ENCODE assay signal across 7 mouse cellular contexts in the genomic region with DNA sequence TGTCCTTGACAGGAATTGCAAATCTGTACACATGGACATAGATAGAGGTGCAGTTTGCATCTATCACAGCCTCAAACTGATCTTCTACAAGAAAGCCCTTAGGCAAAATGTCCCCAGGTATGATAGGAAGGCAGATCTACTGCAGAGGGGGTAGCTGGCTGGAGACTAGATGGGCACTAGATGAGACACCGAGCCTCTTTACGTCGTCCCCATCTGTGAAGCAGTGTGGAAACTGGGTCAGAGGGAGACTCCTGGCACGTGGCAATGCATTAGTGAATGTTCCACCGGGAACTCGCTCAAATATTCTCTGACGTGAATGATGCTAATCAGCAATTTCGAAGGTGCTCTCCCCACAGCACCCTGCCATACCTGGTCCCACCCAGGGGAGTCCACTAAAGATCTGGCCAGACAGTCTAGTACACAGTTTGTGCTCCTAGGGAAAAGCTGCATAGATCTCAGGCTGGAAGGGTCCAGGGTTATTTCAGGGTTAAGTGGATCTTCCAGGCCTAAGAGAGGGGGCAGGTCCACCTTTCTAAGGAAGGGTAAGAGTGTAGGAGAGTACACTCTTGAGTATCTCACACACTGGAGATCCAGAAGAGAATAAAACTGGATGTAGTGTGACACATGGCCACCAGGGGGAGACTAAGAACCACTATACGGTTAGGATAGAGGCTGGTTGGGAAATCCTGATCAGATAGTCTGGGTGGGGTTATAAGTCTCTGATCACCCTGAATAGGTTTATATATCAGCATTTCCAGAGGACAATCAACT. TPM values are rescaled to one million over a fixed set of nuclear protein-coding genes. Genes with fewer than 3 reads are reported as not detected.
DNase-seq lines count a peak whose midpoint lies in the region; TF ChIP-seq lines count a peak whose summit lies in the region.

No protein-coding gene starts in this region.

- DNase-seq in CH12.LX (ENCODE audit: extremely low read depth) (peak; percentile 79), R1 (ENCODE audit: low read depth, low spot score) (peak; percentile 54)
- DNase-seq in embryo, embryonic 9.5 days (ENCODE audit: extremely low spot score), result peak; percentile 65
- peak; percentile 71 for DNase-seq in hindbrain, embryonic 10.5 days (ENCODE audit: low spot score)
- DNase-seq in layer of hippocampus, postnatal 14 days (ENCODE audit: low spot score in 2 of 2), result peak; percentile 64 to 68
- DNase-seq in lung, postnatal 25 days (ENCODE audit: low spot score), result peak; percentile 58
- peak; percentile 70 to 77 for DNase-seq in right cerebral cortex, adult 2 months (ENCODE audit: low spot score in 2 of 2)

- no peaks in the 10 kb centered on the region; the same call in 1 of the 2 replicates for H3K79me2 ChIP-seq in CH12.LX (replicated peaks; ENCODE audit: control insufficient read depth, extremely low read depth, insufficient read depth, poor library complexity, severe bottlenecking)

- dilution Hi-C loops in CH12.LX (cut with MboI; ENCODE audit: extremely low pct_ligation_motif_present, extremely low pct_unique_long_range_greater_than_20kb, low sequenced_read_pairs), result no loop called here

- H3K4me1 ChIP-seq in CH12.LX (ENCODE audit: control insufficient read depth in 1 of 2, insufficient read depth in 2 of 2), result peaks cover 14 to 31% of the 10 kb centered on the region in 2 experiments
- H3K4me1 ChIP-seq in hindbrain, embryonic 10.5 days (replicated peaks), result peaks cover 18% of the 10 kb centered on the region

- H3K9me3 ChIP-seq in CH12.LX (replicated peaks; ENCODE audit: low read length), result no peaks in the 10 kb centered on the region
- H3K9me3 ChIP-seq in hindbrain, embryonic 10.5 days, result no peaks in the 10 kb centered on the region

- H3K36me3 ChIP-seq in CH12.LX (replicated peaks in 1 of 2; ENCODE audit: control insufficient read depth in 1 of 2, insufficient read depth in 1 of 2, low read length in 1 of 2), result peaks cover 87 to 92% of the 10 kb centered on the region in 2 experiments
- H3K36me3 ChIP-seq in hindbrain, embryonic 10.5 days, result peaks cover 54% of the 10 kb centered on the region

- 0 out of 2 replicates have a peak overlapping the region, but pooled peaks have one; percentile 3 for H3K27ac ChIP-seq in CH12.LX (ENCODE audit: insufficient read depth, low read depth)
- H3K27ac ChIP-seq in hindbrain, embryonic 10.5 days, result 0 out of 2 replicates have a peak overlapping the region, but pooled peaks have one; percentile 5

- H3K4me3 ChIP-seq in CH12.LX (replicated peaks in 1 of 3; ENCODE audit: low read depth in 2 of 3, low read length in 2 of 3, poor library complexity in 1 of 3), result no peak overlapping the region
- no peak overlapping the region for H3K4me3 ChIP-seq in hindbrain, embryonic 10.5 days

- no peak for TF ChIP-seq EP300 in CH12.LX (IDR thresholded peaks at IDR 0.05; ENCODE audit: low read length)

- TF ChIP-seq CTCF in CH12.LX (conservative IDR thresholded peaks at IDR 0.05 in 1 of 2, IDR thresholded peaks at IDR 0.05 in 1 of 2; ENCODE audit: low read depth in 2 of 2, low read length in 2 of 2), result peak; percentile 85 to 97

- no peak overlapping the region for H3K9ac ChIP-seq in CH12.LX (ENCODE audit: insufficient read depth, low read depth)

- 66% methylated on average over 9 of the region's 9 CpGs for WGBS in hindbrain, embryonic 10.5 days

- H3K27me3 ChIP-seq in CH12.LX (replicated peaks), result no peaks in the 10 kb centered on the region
- no peaks in the 10 kb centered on the region for H3K27me3 ChIP-seq in hindbrain, embryonic 10.5 days (ENCODE audit: insufficient read depth, poor library complexity, severe bottlenecking)

- TF ChIP-seq RAD21 in CH12.LX (IDR thresholded peaks at IDR 0.05; ENCODE audit: low read depth, low read length), result peak; percentile 99

- no peak for TF ChIP-seq POLR2A in CH12.LX (IDR thresholded peaks at IDR 0.05; ENCODE audit: low read depth, low read length)

- H3K4me2 ChIP-seq in CH12.LX (ENCODE audit: insufficient read depth, low read depth, poor library complexity, severe bottlenecking), result no peak overlapping the region

- in situ Hi-C loops in CH12.LX (cut with MboI; ENCODE audit: low pct_ligation_motif_present, low pct_unique_long_range_greater_than_20kb, low sequenced_read_pairs), result loop anchor here (5.0 kb wide), 1 partner anchor 43 kb away; no protein-coding TSS in a partner anchor

TF ChIP-seq in CH12.LX, 34 proteins besides CTCF, POLR2A, EP300 and RAD21:
- TF ChIP-seq JUND (conservative IDR thresholded peaks at IDR 0.05; ENCODE audit: low read depth, low read length) (peak; percentile 27; the same call in 1 of the 2 replicates), SMC3 (IDR thresholded peaks at IDR 0.05; ENCODE audit: low read depth, low read length) (peak; percentile 99), ZC3H11A (IDR thresholded peaks at IDR 0.05; ENCODE audit: low read depth, low read length) (peak; percentile 98), MXI1 (IDR thresholded peaks at IDR 0.05; ENCODE audit: low read depth, low read length) (no peak), BHLHE40 (IDR thresholded peaks at IDR 0.05; ENCODE audit: low read depth, low read length) (0 out of 2 replicates have a peak, but pooled peaks have one; percentile 10), CHD2 (IDR thresholded peaks at IDR 0.05; ENCODE audit: low read length) (no peak), IRF4 (IDR thresholded peaks at IDR 0.05; ENCODE audit: low read depth, low read length) (peak; percentile 23; the same call in 1 of the 2 replicates), MAX (IDR thresholded peaks at IDR 0.05; ENCODE audit: low read length) (peak; percentile 58; the same call in 1 of the 2 replicates), UBTF (IDR thresholded peaks at IDR 0.05; ENCODE audit: low read depth, low read length) (no peak), MAZ (IDR thresholded peaks at IDR 0.05; ENCODE audit: low read depth, low read length) (peak; percentile 37; the same call in 1 of the 2 replicates), MYC (IDR thresholded peaks at IDR 0.05; ENCODE audit: low read depth, low read length) (0 out of 2 replicates have a peak, but pooled peaks have one; percentile 49), ELF1 (IDR thresholded peaks at IDR 0.05; ENCODE audit: low read depth, low read length) (no peak), MAFK (IDR thresholded peaks at IDR 0.05; ENCODE audit: insufficient replicate concordance, low read length) (0 out of 2 replicates have a peak, but pooled peaks have one; percentile 12), KAT2A (IDR thresholded peaks at IDR 0.05; ENCODE audit: insufficient replicate concordance, low read length) (no peak), JUN (IDR thresholded peaks at IDR 0.05; ENCODE audit: insufficient read depth, low read depth, low read length) (peak; percentile 5; the same call in 1 of the 2 replicates), USF2 (conservative IDR thresholded peaks at IDR 0.05; ENCODE audit: low read depth, low read length) (no peak), NRF1 (IDR thresholded peaks at IDR 0.05; ENCODE audit: low read depth, low read length) (no peak), RCOR1 (conservative IDR thresholded peaks at IDR 0.05; ENCODE audit: low read depth, low read length) (no peak), POLR2AphosphoS2 (IDR thresholded peaks at IDR 0.05; ENCODE audit: low read depth, low read length) (no peak), E2F4 (IDR thresholded peaks at IDR 0.05; ENCODE audit: insufficient replicate concordance, low read depth, low read length) (no peak), SIN3A (IDR thresholded peaks at IDR 0.05; ENCODE audit: low read length) (0 out of 2 replicates have a peak, but pooled peaks have one; percentile 61), MEF2A (IDR thresholded peaks at IDR 0.05; ENCODE audit: borderline replicate concordance, low read depth, low read length) (no peak)
TF ChIP-seq in CH12.LX: peak in this region for 11.

RNA-seq across cellular contexts. Expression of a gene that starts 3.5 kb away (rescaled TPM):
- total RNA-seq in CH12.LX (2012; rRNA removed), result 0.13 and 0.34 TPM in 2 replicates
- total RNA-seq in CH12.LX (2014; rRNA removed), result not detected in 2 replicates
- polyA plus RNA-seq in CH12.LX (2012; ENCODE audit: insufficient read length, low read depth), result 0.31 and 0.47 TPM in 2 replicates
- polyA plus RNA-seq in hindbrain, embryonic 10.5 days (2016; fragmentation: Nextera tagmentation; extraction: Ambion mirVana), result 14.7 and 16.1 TPM in 2 replicates
- total RNA-seq in layer of hippocampus, postnatal 14 days (2021), result 1 to 10 TPM; 2.5 to 4.7 TPM

RNA-seq across cellular contexts. Expression of a gene that starts 19.9 kb away (rescaled TPM):
- total RNA-seq in CH12.LX (2012; rRNA removed) (29.0 and 32.3 TPM in 2 replicates), CH12.LX (2014; rRNA removed) (13.5 and 17.3 TPM in 2 replicates)
- polyA plus RNA-seq in CH12.LX (2012; ENCODE audit: insufficient read length, low read depth), result 69.0 and 74.9 TPM in 2 replicates
- polyA plus RNA-seq in hindbrain, embryonic 10.5 days (2016; fragmentation: Nextera tagmentation; extraction: Ambion mirVana), result 60.9 and 61.9 TPM in 2 replicates
- total RNA-seq in layer of hippocampus, postnatal 14 days (2021), result 1 to 10 TPM; 3.8 to 4.6 TPM

RNA-seq across cellular contexts. Expression of a gene that starts 25.1 kb away (rescaled TPM):
- 11.9 and 13.0 TPM in 2 replicates for total RNA-seq in CH12.LX (2012; rRNA removed)
- total RNA-seq in CH12.LX (2014; rRNA removed), result 25.9 and 33.4 TPM in 2 replicates
- polyA plus RNA-seq in CH12.LX (2012; ENCODE audit: insufficient read length, low read depth), result 31.1 and 33.2 TPM in 2 replicates
- polyA plus RNA-seq in hindbrain, embryonic 10.5 days (2016; fragmentation: Nextera tagmentation; extraction: Ambion mirVana), result 255 and 278 TPM in 2 replicates
- total RNA-seq in layer of hippocampus, postnatal 14 days (2021), result 10 to 100 TPM; 23.7 to 26.9 TPM
